ENCODE assay signal across 13 mouse cellular contexts in genomic region chr1:73910701-73911100, GRCm38 (mm10).
A peak's percentile ranks its signal among the peaks of the same experiment; 100 is the strongest.
DNase-seq lines count a peak whose midpoint lies in the region; ATAC-seq and TF ChIP-seq lines count a peak whose summit lies in the region.
"Had no signal": no experiment of that assay in that cellular context is flagged by ENCODE, and none has a peak within 500 bp of the region (broad histone marks: within the 10 kb centered on the region; RNA-seq: fewer than 3 reads in every experiment).

No protein-coding gene starts in this region.

- intact Hi-C loops in gastrocnemius, adult 2 months (cut with DNase I): no loop called here

- no peak overlapping the region for H3K9ac ChIP-seq in kidney, embryonic 15.5 days
- no peak overlapping the region for H3K9ac ChIP-seq in kidney, embryonic 14.5 days (ENCODE audit: low read depth, low read length)
- no peak overlapping the region for H3K9ac ChIP-seq in midbrain, embryonic 14.5 days (replicated peaks; ENCODE audit: low read length)
- H3K9ac ChIP-seq: forebrain, postnatal 0 days had no signal

- H3K4me1 ChIP-seq in kidney, embryonic 15.5 days: peaks cover 45% of the 10 kb centered on the region
- peaks cover 24% of the 10 kb centered on the region for H3K4me1 ChIP-seq in kidney, embryonic 14.5 days (ENCODE audit: control insufficient read depth, insufficient read depth, low read length)
- peaks cover 8% of the 10 kb centered on the region for H3K4me1 ChIP-seq in midbrain, embryonic 14.5 days (ENCODE audit: control insufficient read depth, insufficient read depth, low read length)

- no peak overlapping the region for H3K4me2 ChIP-seq in kidney, embryonic 15.5 days
- H3K4me2 ChIP-seq in kidney, embryonic 14.5 days (replicated peaks; ENCODE audit: low read depth, low read length): no peak overlapping the region
- H3K4me2 ChIP-seq in midbrain, embryonic 14.5 days (ENCODE audit: low read length): no peak overlapping the region

- peaks cover 30% of the 10 kb centered on the region for H3K36me3 ChIP-seq in kidney, embryonic 15.5 days
- H3K36me3 ChIP-seq in kidney, embryonic 14.5 days (ENCODE audit: control insufficient read depth, insufficient read depth, low read length): peaks cover 4% of the 10 kb centered on the region; the same call in 1 of the 2 replicates
- no peaks in the 10 kb centered on the region for H3K36me3 ChIP-seq in midbrain, embryonic 14.5 days (ENCODE audit: control insufficient read depth, insufficient read depth, low read length)

- peak overlapping the region; percentile 24; the same call in 1 of the 2 replicates for H3K27ac ChIP-seq in gastrocnemius, adult 2 months
- H3K27ac ChIP-seq in kidney, embryonic 15.5 days: no peak overlapping the region
- H3K27ac ChIP-seq in kidney, embryonic 14.5 days (ENCODE audit: low read depth, low read length): no peak overlapping the region
- H3K27ac ChIP-seq in midbrain, embryonic 14.5 days (replicated peaks; ENCODE audit: low read depth, low read length): no peak overlapping the region
- H3K27ac ChIP-seq: left cerebral cortex, adult 2 months; macrophage had no signal

- no peaks in the 10 kb centered on the region for H3K27me3 ChIP-seq in kidney, embryonic 15.5 days
- no peaks in the 10 kb centered on the region for H3K27me3 ChIP-seq in kidney, embryonic 14.5 days (ENCODE audit: control insufficient read depth, insufficient read depth, low read length)
- H3K27me3 ChIP-seq in midbrain, embryonic 14.5 days (ENCODE audit: control insufficient read depth, insufficient read depth, low read length): no peaks in the 10 kb centered on the region

- H3K4me3 ChIP-seq in gastrocnemius, adult 2 months: no peak overlapping the region
- no peak overlapping the region for H3K4me3 ChIP-seq in kidney, embryonic 15.5 days (replicated peaks)
- H3K4me3 ChIP-seq in kidney, embryonic 14.5 days (ENCODE audit: low read length): no peak overlapping the region
- no peak overlapping the region for H3K4me3 ChIP-seq in midbrain, embryonic 14.5 days (replicated peaks; ENCODE audit: low read depth, low read length)
- H3K4me3 ChIP-seq: left cerebral cortex, adult 2 months had no signal

- DNase-seq in gastrocnemius, adult 2 months: peak; percentile 15
- no peak for DNase-seq in gastrocnemius, postnatal 10 days
- DNase-seq in urinary bladder, adult 2 months (ENCODE audit: low spot score): peak; percentile 16
- no peak for DNase-seq in urinary bladder, postnatal 36 days (ENCODE audit: low spot score in 2 of 2)
- peak; percentile 15 to 33 for DNase-seq in natural killer cell, adult 2 months (ENCODE audit: low spot score in 2 of 2)
- DNase-seq in midbrain, embryonic 14.5 days: no peak
- DNase-seq: cerebellum, adult 11-12 months; forebrain, postnatal 0 days; liver had no signal

- 50% methylated on average over 8 of the region's 8 CpGs for WGBS in kidney, embryonic 15.5 days
- WGBS in kidney, embryonic 14.5 days: 29% methylated on average over 8 of the region's 8 CpGs
- WGBS in midbrain, embryonic 14.5 days: 84% methylated on average over 8 of the region's 8 CpGs

- no peak for TF ChIP-seq CTCF in gastrocnemius, adult 2 months (IDR thresholded peaks at IDR 0.05)

- peak; percentile 5; the same call in 1 of the 2 replicates for ATAC-seq in kidney, embryonic 15.5 days (replicated peaks; ENCODE audit: low FRiP score)
- ATAC-seq in kidney, embryonic 14.5 days (ENCODE audit: low FRiP score, low TSS enrichment): no peak
- ATAC-seq in midbrain, embryonic 14.5 days (ENCODE audit: low FRiP score, low TSS enrichment): no peak
- ATAC-seq: forebrain, postnatal 0 days had no signal

- H3K9me3 ChIP-seq in kidney, embryonic 15.5 days (replicated peaks): no peaks in the 10 kb centered on the region
- H3K9me3 ChIP-seq in kidney, embryonic 14.5 days (ENCODE audit: control insufficient read depth, low read length): no peaks in the 10 kb centered on the region
- no peaks in the 10 kb centered on the region for H3K9me3 ChIP-seq in midbrain, embryonic 14.5 days (ENCODE audit: control insufficient read depth, low read length)

Comparison
In these comparisons a context has a peak if more than half of its experiments do, and no peak if none do; other contexts are left out.
1. DNase-seq: peak in gastrocnemius, adult 2 months (single experiment), urinary bladder, adult 2 months (single experiment) and natural killer cell, adult 2 months (2 of 2); none in gastrocnemius, postnatal 10 days (single experiment), urinary bladder, postnatal 36 days (0 of 2) and midbrain, embryonic 14.5 days (single experiment).